In genomic region chr1:74367886-74368645, GRCm38 (mm10) we compare ENCODE assay signal across 8 mouse cellular contexts. TPM values are rescaled to one million over a fixed set of nuclear protein-coding genes. Genes with fewer than 3 reads are reported as not detected.
A peak's percentile ranks its signal among the peaks of the same experiment; 100 is the strongest.
DNase-seq lines count a peak whose midpoint lies in the region; ATAC-seq and TF ChIP-seq lines count a peak whose summit lies in the region.

No protein-coding gene starts in this region.

- H3K27ac ChIP-seq in ES-Bruce4 (ENCODE audit: insufficient read depth, low read length) (no peak overlapping the region), macrophage (peak overlapping the region; percentile 68)
- no peak overlapping the region for H3K27ac ChIP-seq in embryonic fibroblast, embryonic 13.5 days (ENCODE audit: insufficient read depth, low read length)
- no peak overlapping the region for H3K27ac ChIP-seq in heart, embryonic 15.5 days
- H3K27ac ChIP-seq in small intestine, adult 2 months (ENCODE audit: insufficient read depth, low read depth, low read length), result peak overlapping the region; percentile 23; the same call in 1 of the 2 replicates

- H3K4me2 ChIP-seq in heart, embryonic 15.5 days, result peak overlapping the region; percentile 69

- no peak for TF ChIP-seq CTCF in ES-Bruce4 (IDR thresholded peaks at IDR 0.05; ENCODE audit: low read depth, low read length)
- TF ChIP-seq CTCF in embryonic fibroblast, embryonic 13.5 days (IDR thresholded peaks at IDR 0.05; ENCODE audit: borderline replicate concordance, insufficient read depth, low read length), result no peak
- TF ChIP-seq CTCF in small intestine, adult 2 months (IDR thresholded peaks at IDR 0.05; ENCODE audit: extremely low read depth, insufficient read length, insufficient replicate concordance, low read depth, low read length), result no peak

- H3K79me2 ChIP-seq in macrophage (ENCODE audit: inconsistent target), result no peaks in the 10 kb centered on the region

- ATAC-seq in heart, embryonic 15.5 days (replicated peaks; ENCODE audit: insufficient number of reproducible peaks, insufficient read depth, low FRiP score, low read depth), result peak; percentile 54

- H3K36me3 ChIP-seq in ES-Bruce4 (ENCODE audit: control insufficient read depth, insufficient read depth, low read length, poor library complexity, severe bottlenecking) (no peaks in the 10 kb centered on the region), macrophage (ENCODE audit: inconsistent target) (no peaks in the 10 kb centered on the region)
- no peaks in the 10 kb centered on the region for H3K36me3 ChIP-seq in heart, embryonic 15.5 days
- H3K36me3 ChIP-seq in small intestine, adult 2 months (ENCODE audit: control insufficient read depth, insufficient read depth, low read length), result no peaks in the 10 kb centered on the region

- peak; percentile 73 for DNase-seq in MEL-GATA-1-ER (ENCODE audit: extremely low read depth, low read depth)
- DNase-seq in kidney, postnatal 25 days, result peak; percentile 59 to 73
- no peak for DNase-seq in spleen, adult 12 weeks (ENCODE audit: low spot score)

- H3K4me3 ChIP-seq in ES-Bruce4 (ENCODE audit: low read depth, low read length), result peak overlapping the region; percentile 47
- H3K4me3 ChIP-seq in embryonic fibroblast, embryonic 13.5 days (ENCODE audit: insufficient read depth, low read length), result no peak overlapping the region
- peak overlapping the region; percentile 42 for H3K4me3 ChIP-seq in heart, embryonic 15.5 days
- H3K4me3 ChIP-seq in macrophage (ENCODE audit: inconsistent target), result peak overlapping the region; percentile 7; the same call in 1 of the 2 replicates
- peak overlapping the region; percentile 50 for H3K4me3 ChIP-seq in small intestine, adult 2 months (ENCODE audit: low read depth, low read length)

- TF ChIP-seq POLR2A in ES-Bruce4 (IDR thresholded peaks at IDR 0.05; ENCODE audit: insufficient read depth, low read length), result no peak
- peak; percentile 36; the same call in 1 of the 2 replicates for TF ChIP-seq POLR2A in embryonic fibroblast, embryonic 13.5 days (IDR thresholded peaks at IDR 0.05; ENCODE audit: low read depth, low read length)
- no peak for TF ChIP-seq POLR2A in small intestine, adult 2 months (IDR thresholded peaks at IDR 0.05; ENCODE audit: low read depth, low read length)

- no peaks in the 10 kb centered on the region for H3K27me3 ChIP-seq in ES-Bruce4 (ENCODE audit: control insufficient read depth, insufficient read depth, low read length, poor library complexity, severe bottlenecking)
- H3K27me3 ChIP-seq in heart, embryonic 15.5 days, result no peaks in the 10 kb centered on the region
- no peaks in the 10 kb centered on the region for H3K27me3 ChIP-seq in small intestine, adult 2 months (ENCODE audit: control insufficient read depth, insufficient read depth, low read length)

- H3K4me1 ChIP-seq in ES-Bruce4 (ENCODE audit: control insufficient read depth, insufficient read depth, low read length), result peaks cover 3% of the 10 kb centered on the region
- no peaks in the 10 kb centered on the region for H3K4me1 ChIP-seq in embryonic fibroblast, embryonic 13.5 days (ENCODE audit: control insufficient read depth, insufficient read depth, low read length)
- peaks cover 10% of the 10 kb centered on the region for H3K4me1 ChIP-seq in heart, embryonic 15.5 days (replicated peaks)
- no peaks in the 10 kb centered on the region; the same call in 1 of the 2 replicates for H3K4me1 ChIP-seq in small intestine, adult 2 months (ENCODE audit: control insufficient read depth, insufficient read depth, insufficient read length, low read length)

- no peak for TF ChIP-seq EP300 in ES-Bruce4 (IDR thresholded peaks at IDR 0.05; ENCODE audit: insufficient read depth, low read depth, low read length)

- H3K9ac ChIP-seq in ES-Bruce4 (ENCODE audit: low read depth, poor library complexity, severe bottlenecking), result no peak overlapping the region
- H3K9ac ChIP-seq in heart, embryonic 15.5 days, result peak overlapping the region; percentile 35

- 7% methylated on average over 34 of the region's 34 CpGs for WGBS in heart, embryonic 15.5 days
- WGBS in macrophage (ENCODE audit: missing documents), result 19% methylated on average over 34 of the region's 34 CpGs
- WGBS in small intestine, adult 2 months, result 6% methylated on average over 34 of the region's 34 CpGs

- no peaks in the 10 kb centered on the region for H3K9me3 ChIP-seq in ES-Bruce4 (replicated peaks; ENCODE audit: control insufficient read depth, insufficient read depth, low read length, poor library complexity, severe bottlenecking)
- H3K9me3 ChIP-seq in heart, embryonic 15.5 days (replicated peaks), result no peaks in the 10 kb centered on the region

RNA-seq across cellular contexts. Expression of gene Catip, which starts 6.2 kb away (rescaled TPM):
- polyA plus RNA-seq in ES-Bruce4 (2011; ENCODE audit: insufficient read depth, insufficient read length, low read depth, missing spikeins) (0.75 TPM in 1 of 2 replicates, not detected in the other), macrophage (2018) (0.19 to 0.80 TPM (median 0.30 TPM) in 3 replicates)
- 3.6 and 3.7 TPM in 2 replicates for polyA plus RNA-seq in embryonic fibroblast, embryonic 13.5 days (2011; ENCODE audit: insufficient read length, low read depth, missing spikeins)
- polyA plus RNA-seq in heart, embryonic 15.5 days (2015; fragmentation: Nextera tagmentation; extraction: Ambion mirVana), result 0.38 and 0.39 TPM in 2 replicates
- 1 to 10 TPM in 1 of 26 experiments, under 1 TPM in 6, not detected in 19; 0.31 to 1.3 (median 0.81) TPM for total RNA-seq in macrophage (2018; cell fraction: chromatin; rRNA removed)
- total RNA-seq in macrophage (2018; cell fraction: cytosol; rRNA removed), result under 1 TPM; 0.03 to 0.68 (median 0.14) TPM
- total RNA-seq in macrophage (2018; cell fraction: nucleus; rRNA removed), result 1 to 10 TPM in 6 of 26 experiments, under 1 TPM in 12, not detected in 8; 0.29 to 1.7 (median 0.84) TPM
- 0.05 and 0.39 TPM in 2 replicates for polyA plus RNA-seq in small intestine, adult 2 months (2012; rRNA removed)

RNA-seq across cellular contexts. Expression of gene Slc11a1, which starts 6.9 kb away (rescaled TPM):
- polyA plus RNA-seq in ES-Bruce4 (2011; ENCODE audit: insufficient read depth, insufficient read length, low read depth, missing spikeins) (0.94 and 1.5 TPM in 2 replicates), macrophage (2018) (377 to 467 TPM (median 435 TPM) in 3 replicates)
- 1.1 TPM in 1 of 2 replicates, not detected in the other for polyA plus RNA-seq in embryonic fibroblast, embryonic 13.5 days (2011; ENCODE audit: insufficient read length, low read depth, missing spikeins)
- polyA plus RNA-seq in heart, embryonic 15.5 days (2015; fragmentation: Nextera tagmentation; extraction: Ambion mirVana), result 3.6 and 5.4 TPM in 2 replicates
- total RNA-seq in macrophage (2018; cell fraction: chromatin; rRNA removed), result 100 to 1,000 TPM in 25 of 26 experiments, 10 to 100 TPM in 1; 65.4 to 694 (median 454) TPM
- total RNA-seq in macrophage (2018; cell fraction: cytosol; rRNA removed), result 100 to 1,000 TPM; 292 to 674 (median 440) TPM
- 100 to 1,000 TPM; 115 to 958 (median 476) TPM for total RNA-seq in macrophage (2018; cell fraction: nucleus; rRNA removed)
- 12.7 and 17.9 TPM in 2 replicates for polyA plus RNA-seq in small intestine, adult 2 months (2012; rRNA removed)

RNA-seq across cellular contexts. Expression of gene Ctdsp1, which starts 23.2 kb away (rescaled TPM):
- polyA plus RNA-seq in ES-Bruce4 (2011; ENCODE audit: insufficient read depth, insufficient read length, low read depth, missing spikeins) (28.6 and 33.6 TPM in 2 replicates), macrophage (2018) (82.2 to 152 TPM (median 116 TPM) in 3 replicates)
- 58.6 and 78.6 TPM in 2 replicates for polyA plus RNA-seq in embryonic fibroblast, embryonic 13.5 days (2011; ENCODE audit: insufficient read length, low read depth, missing spikeins)
- 55.1 and 68.5 TPM in 2 replicates for polyA plus RNA-seq in heart, embryonic 15.5 days (2015; fragmentation: Nextera tagmentation; extraction: Ambion mirVana)
- total RNA-seq in macrophage (2018; cell fraction: chromatin; rRNA removed), result 10 to 100 TPM; 19.5 to 66.8 (median 34.4) TPM
- total RNA-seq in macrophage (2018; cell fraction: cytosol; rRNA removed), result 100 to 1,000 TPM in 22 of 26 experiments, 10 to 100 TPM in 4; 88.3 to 172 (median 115) TPM
- 100 to 1,000 TPM in 1 of 26 experiments, 10 to 100 TPM in 25; 37.1 to 101 (median 59.1) TPM for total RNA-seq in macrophage (2018; cell fraction: nucleus; rRNA removed)
- polyA plus RNA-seq in small intestine, adult 2 months (2012; rRNA removed), result 58.4 and 177 TPM in 2 replicates

RNA-seq across cellular contexts. Expression of gene Vil1, which starts 41.1 kb away (rescaled TPM):
- polyA plus RNA-seq in ES-Bruce4 (2011; ENCODE audit: insufficient read depth, insufficient read length, low read depth, missing spikeins), result 0.61 TPM in 2 replicates
- not detected in 2 replicates for polyA plus RNA-seq in embryonic fibroblast, embryonic 13.5 days (2011; ENCODE audit: insufficient read length, low read depth, missing spikeins)
- 0.26 and 0.38 TPM in 2 replicates for polyA plus RNA-seq in heart, embryonic 15.5 days (2015; fragmentation: Nextera tagmentation; extraction: Ambion mirVana)
- total RNA-seq in macrophage (2018; cell fraction: chromatin; rRNA removed), result under 1 TPM in 9 of 26 experiments, not detected in 17; 0.18 to 0.94 (median 0.40) TPM
- under 1 TPM in 23 of 26 experiments, not detected in 3; 0.03 to 0.28 (median 0.11) TPM for total RNA-seq in macrophage (2018; cell fraction: cytosol; rRNA removed)
- under 1 TPM in 12 of 26 experiments, not detected in 14; 0.17 to 0.70 (median 0.32) TPM for total RNA-seq in macrophage (2018; cell fraction: nucleus; rRNA removed)
- 0.04 to 0.06 TPM in 2 of 3 replicates, not detected in the other for polyA plus RNA-seq in macrophage (2018)
- 198 and 892 TPM in 2 replicates for polyA plus RNA-seq in small intestine, adult 2 months (2012; rRNA removed)

Comparison
In these comparisons a context has a peak if more than half of its experiments do, and no peak if none do; other contexts are left out.
1. H3K27ac ChIP-seq: peak in macrophage (single experiment) and small intestine, adult 2 months (single experiment); none in ES-Bruce4 (single experiment), embryonic fibroblast, embryonic 13.5 days (single experiment) and heart, embryonic 15.5 days (single experiment).
2. RNA of gene Slc11a1, which starts 6.9 kb away (polyA plus RNA-seq): 377 to 467 TPM in macrophage; 12.7 to 17.9 TPM in small intestine, adult 2 months, 3.6 to 5.4 TPM in heart, embryonic 15.5 days, 1.1 TPM in embryonic fibroblast, embryonic 13.5 days and 0.94 to 1.5 TPM in ES-Bruce4; every median in the first group is over 10 times any median in the second.